Mouse (Mus musculus): ENCODE results near the gene Ogn.

The Ogn gene

DNA sequence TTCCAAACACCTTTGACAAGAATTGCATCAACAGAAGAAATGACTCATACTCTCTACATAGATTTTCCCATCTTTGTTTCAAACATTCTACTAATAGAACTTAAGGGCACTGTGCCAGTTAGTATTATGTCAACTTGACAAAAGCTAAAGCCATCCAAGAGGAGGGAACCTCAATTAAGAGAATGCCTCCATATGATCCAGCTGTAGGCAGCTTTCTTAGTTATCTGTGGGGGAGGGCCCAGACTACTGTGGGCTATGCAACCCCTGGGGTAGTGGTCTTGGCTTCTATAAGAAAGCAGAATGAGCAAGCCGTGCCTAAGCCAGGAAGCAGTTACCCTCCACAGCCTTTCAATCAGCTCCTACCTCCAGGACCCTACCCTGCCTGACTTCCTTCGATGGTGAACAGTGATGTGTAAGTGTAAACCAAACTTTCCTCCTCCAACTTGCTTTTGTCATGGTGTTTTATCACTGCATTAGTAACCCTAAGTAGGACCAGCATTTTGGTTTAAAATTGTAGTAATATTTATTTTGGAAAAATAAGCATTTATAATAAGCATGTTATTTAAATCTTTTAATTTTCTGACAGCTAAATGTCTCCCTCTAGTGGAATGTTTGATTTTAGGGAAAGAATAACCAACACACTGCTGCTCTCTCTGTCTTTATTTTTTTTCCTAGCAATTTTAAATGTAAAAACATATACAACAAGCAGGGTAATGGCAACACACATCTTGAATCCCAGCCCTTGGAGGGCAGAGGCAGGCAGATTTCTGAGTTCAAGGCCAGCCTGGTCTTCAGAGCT is 37.1 kb downstream of the Ogn start:
- DNase-seq (ENCODE audit: low read depth in 1 of 2, low spot score in 2 of 2) = no peak

DNA sequence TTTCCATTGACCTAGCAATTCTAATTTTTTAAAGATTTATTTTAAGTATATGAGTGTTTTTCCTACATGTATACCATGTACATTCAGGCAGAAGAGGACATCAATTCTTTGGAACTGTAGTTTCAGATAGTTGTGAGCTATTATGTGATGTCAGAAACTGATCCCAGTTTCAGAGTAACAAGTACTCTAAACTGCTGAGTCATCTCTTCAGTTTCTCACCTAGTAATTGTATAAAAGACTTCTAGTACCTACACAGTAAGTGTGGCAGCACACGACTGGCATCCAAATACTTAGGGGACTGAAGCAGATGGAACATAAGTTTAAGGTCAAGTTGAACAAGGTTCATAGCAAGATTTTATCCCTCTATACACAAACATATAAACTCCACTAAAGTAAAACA is 38.2 kb downstream of the Ogn start:
- DNase-seq (ENCODE audit: low read depth in 1 of 2, low spot score in 2 of 2) = no peak

DNA sequence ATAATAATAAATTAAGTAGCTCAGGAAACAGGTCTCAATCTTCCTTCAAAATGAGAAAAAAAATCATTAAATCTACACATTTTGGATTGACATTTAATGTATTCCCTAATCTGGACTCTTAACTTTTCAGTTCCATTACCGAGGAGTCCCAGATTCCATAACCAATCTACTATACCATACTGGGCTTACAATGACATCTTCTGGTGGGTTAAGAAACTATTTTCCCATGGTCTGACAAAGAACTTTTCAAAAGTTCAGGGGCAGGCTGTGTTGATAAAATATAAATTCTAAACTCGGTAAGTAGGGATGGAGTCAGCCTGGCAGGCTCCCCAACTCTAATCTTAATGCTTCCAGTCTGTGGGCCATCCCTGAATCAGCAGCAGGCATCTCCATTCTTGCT is 43.3 kb downstream of the Ogn start:
- no peak for DNase-seq (ENCODE audit: low read depth in 1 of 2, low spot score in 2 of 2)

DNA sequence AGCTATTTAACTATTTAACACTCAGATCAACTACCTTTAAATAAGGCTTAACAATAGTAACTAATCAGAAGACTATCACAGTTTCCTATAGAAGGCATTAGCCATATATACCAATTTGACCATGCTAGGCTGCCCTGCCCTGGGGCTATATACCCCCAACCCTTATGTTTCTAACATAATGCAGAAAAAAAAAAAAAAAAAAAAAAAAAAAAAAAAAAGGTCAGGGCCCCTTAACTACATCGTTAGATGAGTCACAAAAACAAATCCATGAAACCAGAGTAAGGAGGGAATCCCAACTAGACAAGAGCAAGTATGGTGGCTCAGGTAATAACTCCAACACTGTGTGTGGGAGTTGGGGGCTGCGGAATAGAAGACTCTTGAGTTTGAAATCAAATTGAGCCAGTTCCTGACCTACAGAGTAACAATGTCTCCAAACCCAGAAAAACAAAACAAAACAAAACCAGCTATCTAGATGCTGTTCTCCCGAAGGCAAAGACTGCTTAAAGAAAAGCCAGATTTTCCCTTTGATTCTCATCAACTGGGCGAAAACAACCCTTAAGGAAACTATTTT is 44.0 kb downstream of the Ogn start:
- no peak for DNase-seq (ENCODE audit: low read depth in 1 of 2, low spot score in 2 of 2)

DNA sequence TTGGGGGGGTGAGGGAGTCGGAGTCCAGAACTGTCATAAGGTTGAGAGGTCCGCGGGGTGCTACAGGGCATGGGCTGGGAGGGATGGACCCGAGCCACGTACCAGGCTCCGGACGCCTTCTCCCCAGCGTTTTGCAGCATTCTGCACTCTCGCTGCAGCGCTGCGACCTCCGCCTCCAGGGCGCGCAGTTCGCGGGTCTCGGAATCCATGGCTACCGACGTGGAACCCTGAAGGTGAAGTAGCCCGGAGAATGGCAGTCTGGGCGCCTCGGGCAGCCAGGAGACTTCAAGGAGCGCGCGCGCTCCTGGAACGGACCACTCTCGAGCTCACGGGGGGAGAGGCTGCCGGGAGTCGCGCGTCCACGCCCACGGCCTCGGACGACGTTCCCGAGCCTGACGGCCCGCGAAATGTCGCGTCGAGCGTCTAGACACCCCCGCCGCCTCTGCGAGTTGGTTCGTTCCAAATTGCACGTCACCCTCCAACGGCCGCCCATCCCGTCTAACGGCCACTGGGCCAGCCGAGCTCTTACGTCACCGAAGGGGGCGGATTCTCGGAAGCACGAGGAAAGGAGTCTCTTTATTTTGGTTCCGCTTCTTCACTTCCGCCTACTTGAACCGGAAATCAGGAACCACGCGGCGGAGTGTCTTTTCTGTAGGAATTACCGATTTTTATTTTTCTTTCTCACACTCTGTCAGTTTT is 44.8 kb downstream of the Ogn start, which contains the start of the genes Cenpp and Nol8:
TSS of gene Cenpp (minus strand) at position 305 of the 699 bp plus-strand sequence.
TSS of gene Nol8 (plus strand) at position 598 of the 699 bp plus-strand sequence.
- peak; percentile 97 to 99 for DNase-seq (ENCODE audit: low read depth in 1 of 2, low spot score in 2 of 2)

DNA sequence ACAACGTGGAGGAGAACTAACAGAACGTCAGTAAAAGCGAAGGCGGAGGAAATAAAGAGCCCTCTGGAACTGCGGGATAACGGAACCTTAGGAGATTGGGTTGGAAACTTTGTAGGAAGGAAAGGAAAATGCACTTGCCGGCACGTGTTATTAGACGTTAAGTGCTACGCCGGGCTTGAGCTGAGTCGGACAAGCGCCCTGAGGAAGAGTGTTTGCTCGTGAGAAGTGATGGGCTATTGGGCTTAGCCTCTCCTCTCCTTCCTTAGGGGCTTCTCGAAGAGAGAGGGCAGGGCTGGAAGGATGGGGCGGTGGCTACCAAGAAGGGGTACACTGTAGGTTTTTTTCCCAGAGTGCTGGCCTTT is 45.3 kb downstream of the Ogn start:
- no peak for DNase-seq (ENCODE audit: low read depth in 1 of 2, low spot score in 2 of 2)

Measured in monocyte, adult 2 months (primary cell).